Comparison of ENCODE assay signal across 8 mouse cellular contexts in genomic region chr4:125066490-125067370, GRCm38 (mm10). TPM values are rescaled to one million over a fixed set of nuclear protein-coding genes. Genes with fewer than 3 reads are reported as not detected.
A peak's percentile ranks its signal among the peaks of the same experiment; 100 is the strongest.
DNase-seq lines count a peak whose midpoint lies in the region; ATAC-seq lines count a peak whose summit lies in the region.

Gene Snip1, plus strand, starts transcription at chr4:125066672.

- peak within 1 kb of the TSS; percentile 92 for H3K4me3 ChIP-seq in intestine, embryonic 14.5 days (ENCODE audit: low read depth, low read length)

- peak within 1 kb of the TSS; percentile 86 for H3K9ac ChIP-seq in intestine, embryonic 14.5 days (ENCODE audit: low read length)

- no peaks in the 10 kb centered on the region for H3K9me3 ChIP-seq in intestine, embryonic 14.5 days (ENCODE audit: control insufficient read depth, low read length)

- peak within 1 kb of the TSS; percentile 54; the same call in 1 of the 2 replicates for H3K27ac ChIP-seq in intestine, embryonic 14.5 days (ENCODE audit: low read depth)

- peaks cover 12% of the 10 kb centered on the region for H3K4me1 ChIP-seq in intestine, embryonic 14.5 days (replicated peaks; ENCODE audit: control insufficient read depth, insufficient read depth, low read length)

- peak; percentile 92 for ATAC-seq in intestine, embryonic 14.5 days (replicated peaks; ENCODE audit: low FRiP score, low TSS enrichment, low read depth)

- under 1% methylated on average over 78 of the region's 78 CpGs for WGBS in intestine, embryonic 14.5 days

- peak within 1 kb of the TSS; percentile 69 for H3K4me2 ChIP-seq in intestine, embryonic 14.5 days (ENCODE audit: low read length)

- peak; percentile 92 for DNase-seq in adipocyte (ENCODE audit: low spot score)
- DNase-seq in embryo, embryonic 10 days (ENCODE audit: low spot score): peak; percentile 96
- peak; percentile 92 for DNase-seq in gastrocnemius, postnatal 14 days
- DNase-seq in intestine, embryonic 14.5 days (ENCODE audit: low spot score): peak; percentile 94
- DNase-seq in left cerebral cortex, postnatal 14 days (ENCODE audit: low spot score in 2 of 2): peak; percentile 91 to 95
- DNase-seq in mesoderm, embryonic 11.5 days (ENCODE audit: low read depth, low spot score): peak; percentile 94
- peak; percentile 93 for DNase-seq in right cerebral cortex, postnatal 36 days (ENCODE audit: low spot score in 2 of 2)
- peak; percentile 92 for DNase-seq in yolk sac, embryonic 10.5 days (ENCODE audit: low spot score)

- intact Hi-C loops in gastrocnemius, postnatal 14 days (cut with DNase I; ENCODE audit: low total_unique reads): loop anchor here (10.0 kb wide), 1 partner anchor 212 kb away; the partner anchor contains the start of genes 1110065P20Rik and Yrdc
- intact Hi-C loops in left cerebral cortex, postnatal 14 days (cut with DNase I): loop anchor here (2.0 kb wide), 1 partner anchor 18 kb away; the partner anchor contains the start of gene Meaf6

- no peaks in the 10 kb centered on the region for H3K27me3 ChIP-seq in intestine, embryonic 14.5 days (replicated peaks; ENCODE audit: control insufficient read depth, insufficient read depth, low read length)

- peaks cover 32% of the 10 kb centered on the region for H3K36me3 ChIP-seq in intestine, embryonic 14.5 days (ENCODE audit: control insufficient read depth, insufficient read depth, low read length)

RNA-seq across cellular contexts. Expression of gene Snip1, which starts in this region (rescaled TPM):
- total RNA-seq in gastrocnemius, postnatal 14 days (2021): 1 to 10 TPM; 5.6 to 5.8 TPM
- 28.8 and 30.4 TPM in 2 replicates for polyA plus RNA-seq in intestine, embryonic 14.5 days (2014; fragmentation: Nextera tagmentation; extraction: Ambion mirVana)
- 10 to 100 TPM; 10.9 to 12.5 TPM for total RNA-seq in left cerebral cortex, postnatal 14 days (2021)

Comparison
In these comparisons a context has a peak if more than half of its experiments do, and no peak if none do; other contexts are left out.
1. Peak in every context shown above with its lines: DNase-seq, ATAC-seq, H3K4me3 ChIP-seq and H3K27ac ChIP-seq.